Mouse (Mus musculus) layer of hippocampus, adult 11-12 months (tissue): ENCODE measurements around the gene Ndufs3.

Experiments
- DNase-seq: peaks from one replicate; pipeline ENCODE4 v3.0.0; 2022; ENCODE audit warnings: low spot score

Gene Ndufs3

DNA sequence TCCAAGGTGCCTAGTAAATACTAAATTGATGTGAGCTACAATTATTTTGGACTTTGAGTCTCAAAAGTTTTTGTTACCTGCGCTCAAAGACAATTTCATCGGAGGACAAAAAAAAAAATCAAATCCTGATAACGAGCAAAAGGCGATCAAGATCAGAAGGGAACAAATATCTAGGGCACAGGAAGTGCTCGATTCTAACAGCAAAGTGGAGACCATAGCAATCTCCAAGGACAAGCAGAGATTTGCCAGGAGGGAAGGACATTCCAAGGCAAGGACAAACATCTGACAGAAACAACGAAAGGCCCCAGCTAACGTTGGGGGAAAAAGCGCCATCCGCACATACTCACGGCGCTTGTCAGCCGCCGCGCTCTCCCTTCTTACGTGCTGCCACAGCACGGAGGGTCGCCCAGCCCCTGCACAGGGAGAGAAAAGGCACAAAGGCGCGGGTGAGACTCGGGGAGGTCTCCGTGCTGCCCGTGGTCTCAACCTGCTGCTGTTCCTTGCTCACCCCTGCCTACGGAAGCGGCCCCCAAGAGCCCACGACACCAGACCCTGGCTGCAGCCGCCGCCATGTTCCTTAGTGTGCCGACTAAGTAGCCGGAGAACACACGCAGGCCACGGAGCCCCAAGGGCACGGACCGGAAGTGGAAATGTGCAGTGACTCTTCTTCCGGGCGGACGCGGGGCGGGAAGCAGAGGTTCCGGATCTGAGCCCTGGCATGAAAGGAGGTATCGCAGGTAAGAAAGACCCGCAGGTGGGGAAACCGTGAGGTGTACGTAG lies at the start of gene Ndufs3, which contains the start of gene Kbtbd4:
Gene Ndufs3 (minus strand): TSS at position 752 of the 780 bp plus-strand sequence.
Gene Kbtbd4 (plus strand): TSS at position 665 of the 780 bp plus-strand sequence.
- DNase-seq = peak; percentile 86

DNA sequence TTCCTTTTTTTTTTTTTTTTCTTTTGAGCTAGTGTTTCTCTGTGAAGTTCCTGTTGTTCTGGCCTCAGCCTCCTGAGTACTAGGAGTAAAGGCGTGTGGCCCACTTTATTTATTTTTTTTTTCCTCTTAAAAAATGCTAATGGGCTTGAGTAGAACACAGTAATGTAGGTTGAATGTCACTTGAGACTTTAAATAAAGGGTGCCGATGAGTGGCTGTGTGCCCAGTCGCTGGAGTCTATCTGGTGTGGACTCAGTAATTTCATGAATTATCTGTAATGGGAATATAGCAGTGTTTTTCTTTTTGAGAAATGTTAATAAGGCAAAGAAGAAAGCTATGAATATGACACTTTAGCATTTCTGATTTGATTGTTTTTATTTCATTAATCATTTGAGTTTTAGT lies 48.8 kb upstream of the Ndufs3 start:
- no peak for DNase-seq

DNA sequence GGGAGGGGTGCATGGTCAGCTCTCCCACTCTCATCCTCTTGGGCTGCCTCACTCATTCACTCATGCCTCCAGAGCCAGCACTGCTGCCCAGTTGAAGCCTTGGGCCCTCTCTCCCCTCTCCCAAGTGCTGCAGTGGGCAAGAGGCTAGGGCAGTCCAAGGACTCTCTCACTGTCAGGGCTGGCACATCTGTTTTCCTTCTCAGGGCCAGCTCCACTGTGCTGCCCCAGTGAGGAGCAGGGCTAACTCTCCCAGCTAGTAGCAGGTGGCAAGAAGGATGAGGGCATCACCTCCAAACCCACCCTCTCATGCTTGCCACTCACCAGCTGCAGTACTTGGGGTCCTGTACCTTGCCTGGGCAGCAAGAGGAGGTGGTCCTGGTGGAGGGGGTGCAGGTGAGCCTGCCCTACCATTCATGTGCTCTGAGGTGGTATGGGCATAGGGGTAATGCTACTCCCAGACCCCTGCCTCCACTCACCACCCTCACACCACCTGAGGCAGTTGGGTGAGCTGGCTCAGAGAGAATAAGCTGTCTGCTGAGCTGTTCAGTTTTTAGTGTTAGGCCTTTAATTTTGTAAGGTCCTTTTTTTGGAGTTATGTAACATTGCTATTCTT lies 46.1 kb upstream of the Ndufs3 start:
- DNase-seq = no peak

DNA sequence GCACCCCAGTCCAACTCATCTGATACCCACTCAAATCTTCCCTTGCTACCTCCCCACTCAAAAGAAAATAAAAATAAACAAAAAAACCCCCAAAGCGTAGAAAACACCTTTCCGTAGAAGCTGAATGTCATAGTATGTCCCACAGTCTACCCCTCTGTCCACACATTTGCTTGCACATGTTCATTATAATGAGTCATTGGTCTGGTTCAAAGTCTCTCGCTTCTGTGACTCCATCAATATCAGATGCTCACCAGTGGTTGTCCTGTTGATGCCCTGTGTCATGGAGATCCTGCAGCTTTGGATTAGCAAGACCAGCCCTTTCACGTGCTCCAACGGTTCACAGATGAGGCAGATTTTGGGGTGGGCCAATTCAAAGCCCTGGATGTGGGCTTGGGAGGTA lies 45.5 kb upstream of the Ndufs3 start:
- DNase-seq = no peak

DNA sequence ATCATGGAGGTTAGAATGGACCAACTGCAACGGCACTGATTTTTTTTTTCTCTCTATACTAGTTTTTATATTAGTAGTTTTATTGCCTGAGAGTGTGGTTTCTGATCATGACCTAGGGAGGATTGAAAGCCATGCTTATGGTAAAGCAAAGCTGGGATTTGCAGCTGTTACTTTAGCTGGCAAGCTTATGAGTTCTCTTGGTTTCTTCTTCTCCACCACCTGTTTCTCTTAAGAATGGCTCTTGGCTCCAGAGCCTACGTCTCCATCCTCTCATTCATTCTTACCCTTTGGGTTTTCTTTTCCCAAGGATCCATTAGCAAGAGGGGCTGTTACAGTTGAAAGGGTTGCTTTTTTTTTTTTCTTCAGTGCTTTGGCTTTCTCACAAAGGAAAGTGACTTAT lies 37.1 kb upstream of the Ndufs3 start:
- DNase-seq = no peak

DNA sequence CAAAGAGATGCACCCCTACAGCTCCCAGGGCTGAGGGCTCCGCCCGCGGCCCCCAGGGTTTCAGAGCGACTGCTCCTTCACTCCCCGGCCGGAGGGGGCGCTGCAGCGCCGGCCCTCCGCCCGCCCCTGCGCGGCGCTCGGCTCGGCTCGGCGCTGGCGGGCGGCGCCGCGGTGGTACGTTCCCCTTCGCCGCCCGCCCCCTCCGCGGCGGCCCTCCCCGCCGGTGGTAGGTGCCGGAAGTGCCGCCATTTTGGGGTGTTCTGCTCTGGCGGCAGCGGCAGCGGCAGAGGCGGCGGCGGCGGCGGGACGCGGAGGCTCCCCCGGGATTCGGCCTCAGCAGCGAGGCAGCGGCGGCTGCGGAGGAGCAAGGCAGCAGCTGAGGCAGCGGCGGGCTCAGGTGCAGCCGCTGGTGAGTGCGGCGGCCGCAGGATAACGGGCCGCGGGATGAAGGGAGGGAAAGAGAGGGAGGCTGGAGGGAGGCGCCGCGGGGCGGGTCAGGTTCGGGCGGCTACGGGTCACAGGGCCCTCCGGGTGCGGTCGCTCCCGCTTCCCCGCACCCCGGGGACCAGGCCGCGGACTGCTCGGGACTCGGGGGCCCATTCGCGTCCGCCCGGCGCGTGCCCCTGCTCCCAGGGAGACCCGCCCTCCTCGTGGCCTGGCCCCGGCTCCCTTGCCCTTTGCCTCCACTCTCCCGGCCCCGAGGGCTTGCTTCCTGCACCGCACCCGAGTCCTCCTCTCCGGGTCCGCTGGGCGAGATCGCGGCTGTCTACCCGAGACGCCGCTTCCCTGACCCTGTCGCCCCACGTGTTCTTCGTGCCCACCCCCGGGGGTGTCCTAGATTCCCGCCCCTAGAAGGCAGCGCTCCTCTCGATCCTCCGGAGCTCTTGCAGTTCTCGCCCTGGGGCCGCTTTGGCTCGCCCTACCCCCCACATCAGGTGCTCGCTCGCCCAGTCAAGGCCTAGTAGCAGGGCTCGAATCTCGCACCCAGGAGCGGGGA lies 35.9 kb upstream of the Ndufs3 start, which contains the start of gene Celf1:
Gene Celf1 (plus strand): TSS at position 150 of the 997 bp plus-strand sequence.
- peak; percentile 84 for DNase-seq

DNA sequence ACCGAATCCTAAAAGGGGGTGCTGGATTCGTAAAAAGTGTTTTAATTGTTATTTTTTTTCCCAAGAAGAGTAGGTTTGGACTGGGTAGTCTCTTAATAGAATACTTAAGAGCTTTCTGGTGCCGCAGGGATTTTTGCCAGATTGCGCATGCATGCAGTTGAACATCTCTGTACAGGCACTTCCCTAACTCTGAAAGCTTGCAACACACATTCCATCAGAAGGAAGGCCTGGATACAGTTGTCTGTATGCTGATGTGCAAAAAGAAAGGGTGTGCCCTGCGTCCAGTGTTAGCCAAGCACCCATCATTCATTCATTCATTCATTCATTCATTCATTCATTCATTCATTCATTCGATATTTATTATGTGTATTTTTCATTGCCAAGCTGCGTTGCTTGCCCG lies 35.1 kb upstream of the Ndufs3 start:
- DNase-seq = no peak

DNA sequence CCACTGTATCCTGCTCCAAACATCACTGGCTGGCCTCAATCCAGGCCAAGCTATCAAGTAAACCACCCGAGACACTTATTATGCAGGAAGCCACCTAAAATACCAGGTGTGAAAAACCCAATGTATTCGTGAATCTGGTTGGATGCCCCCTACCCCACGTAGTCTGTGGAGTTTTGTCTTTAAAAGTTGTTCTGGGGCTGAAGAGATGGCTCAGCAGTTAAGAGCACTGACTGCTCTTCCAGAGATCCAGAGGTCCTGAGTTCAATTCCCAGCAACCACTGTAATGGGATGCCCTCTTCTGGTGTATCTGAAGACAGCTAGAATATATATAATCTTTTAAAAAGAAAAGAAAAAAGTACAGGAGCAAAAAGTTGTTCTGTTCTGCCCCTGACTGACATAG lies 33.7 kb upstream of the Ndufs3 start:
- DNase-seq = no peak

DNA sequence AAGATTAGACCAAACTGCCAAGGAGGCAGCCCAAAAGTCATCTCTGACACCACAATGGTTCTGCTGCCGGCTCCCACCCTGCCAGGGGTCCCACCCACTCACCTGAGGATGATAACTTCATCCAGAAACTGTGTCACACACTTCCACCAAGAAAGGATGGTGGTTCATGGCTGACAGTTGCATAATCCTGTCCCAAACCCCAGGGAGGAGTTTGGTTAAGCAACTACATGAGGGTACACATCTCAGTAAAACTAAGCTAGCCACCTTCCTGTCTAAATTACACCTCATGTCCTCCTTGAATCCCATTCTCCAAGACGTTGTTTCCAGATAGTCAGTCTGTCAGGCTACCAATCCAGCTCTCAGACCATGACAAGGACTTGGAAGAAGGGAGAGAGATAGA lies 27.6 kb upstream of the Ndufs3 start:
- DNase-seq = no peak

DNA sequence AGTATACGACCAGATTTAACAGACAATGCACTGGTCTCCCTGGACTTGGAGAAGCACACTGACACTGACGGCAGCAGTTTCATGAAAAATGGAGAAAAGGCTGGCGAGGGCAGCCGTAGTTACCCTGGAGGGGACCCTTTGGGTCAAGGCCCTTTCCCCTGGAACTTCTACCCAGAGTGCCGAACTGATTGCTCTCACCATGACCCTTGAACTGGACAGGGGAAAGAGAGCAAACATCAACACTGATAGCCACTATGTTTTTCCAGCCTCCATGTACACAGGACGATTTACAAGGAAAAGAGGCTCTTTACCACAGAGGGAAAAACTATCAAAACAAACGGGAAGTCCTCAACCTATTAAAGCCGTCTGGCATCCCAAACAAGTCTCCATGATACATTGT lies 27.2 kb upstream of the Ndufs3 start:
- DNase-seq = no peak

DNA sequence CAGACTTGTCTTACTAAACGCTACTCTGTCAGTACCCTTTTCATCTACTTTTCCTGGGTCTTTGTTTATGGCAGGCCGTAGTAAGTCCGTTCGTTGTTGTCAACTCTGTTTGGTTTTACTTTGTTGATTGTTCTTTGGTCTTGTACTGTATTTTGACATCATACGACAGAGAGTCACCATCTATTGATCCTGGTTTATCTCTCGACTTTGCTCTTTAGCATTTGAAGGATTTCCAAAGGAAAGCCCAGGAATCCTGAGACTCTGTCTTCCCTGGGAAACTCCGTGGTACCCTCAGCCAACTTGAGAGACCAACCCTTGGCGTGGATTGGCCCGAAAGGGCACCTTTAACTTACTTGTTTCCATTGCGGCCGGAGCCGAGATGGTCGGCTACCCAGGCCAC lies 23.9 kb upstream of the Ndufs3 start:
- no peak for DNase-seq

DNA sequence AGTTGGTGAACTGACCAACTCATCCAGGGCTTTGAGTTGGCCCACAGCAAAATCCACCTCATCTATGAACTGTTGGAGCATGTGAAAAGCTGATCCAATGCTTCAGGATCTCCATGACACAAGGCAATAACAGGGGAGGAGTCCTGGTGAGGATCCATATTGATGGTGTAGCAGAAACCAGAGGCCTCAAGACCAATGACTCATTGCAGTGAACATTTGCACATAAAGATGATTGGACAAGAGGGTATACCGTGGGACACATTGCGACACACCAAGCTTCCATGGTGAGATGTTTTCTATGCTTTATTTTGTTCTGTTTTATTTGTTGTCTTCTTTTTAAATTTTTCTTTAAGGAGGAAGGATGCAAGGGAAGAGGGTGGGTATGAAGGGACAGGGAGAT lies 18.0 kb upstream of the Ndufs3 start:
- no peak for DNase-seq

DNA sequence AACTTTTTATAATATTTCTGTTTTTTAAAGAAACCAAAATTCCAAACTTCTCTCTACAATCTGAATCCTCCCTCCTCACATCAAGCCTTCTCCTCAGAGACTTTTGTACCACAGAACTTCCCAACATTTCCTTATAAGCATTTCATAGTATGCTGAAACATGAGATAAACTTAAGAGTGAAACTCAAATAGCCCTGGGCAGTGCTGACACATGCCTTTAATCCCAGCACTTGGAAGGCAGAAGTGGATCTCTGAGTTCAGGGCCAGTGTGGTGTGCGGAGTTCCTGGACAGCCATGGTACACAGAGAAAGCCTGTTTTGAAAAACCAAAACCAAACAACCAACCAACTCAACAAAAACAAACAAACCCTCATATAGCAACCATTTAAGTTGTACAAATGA lies 16.6 kb upstream of the Ndufs3 start:
- no peak for DNase-seq

DNA sequence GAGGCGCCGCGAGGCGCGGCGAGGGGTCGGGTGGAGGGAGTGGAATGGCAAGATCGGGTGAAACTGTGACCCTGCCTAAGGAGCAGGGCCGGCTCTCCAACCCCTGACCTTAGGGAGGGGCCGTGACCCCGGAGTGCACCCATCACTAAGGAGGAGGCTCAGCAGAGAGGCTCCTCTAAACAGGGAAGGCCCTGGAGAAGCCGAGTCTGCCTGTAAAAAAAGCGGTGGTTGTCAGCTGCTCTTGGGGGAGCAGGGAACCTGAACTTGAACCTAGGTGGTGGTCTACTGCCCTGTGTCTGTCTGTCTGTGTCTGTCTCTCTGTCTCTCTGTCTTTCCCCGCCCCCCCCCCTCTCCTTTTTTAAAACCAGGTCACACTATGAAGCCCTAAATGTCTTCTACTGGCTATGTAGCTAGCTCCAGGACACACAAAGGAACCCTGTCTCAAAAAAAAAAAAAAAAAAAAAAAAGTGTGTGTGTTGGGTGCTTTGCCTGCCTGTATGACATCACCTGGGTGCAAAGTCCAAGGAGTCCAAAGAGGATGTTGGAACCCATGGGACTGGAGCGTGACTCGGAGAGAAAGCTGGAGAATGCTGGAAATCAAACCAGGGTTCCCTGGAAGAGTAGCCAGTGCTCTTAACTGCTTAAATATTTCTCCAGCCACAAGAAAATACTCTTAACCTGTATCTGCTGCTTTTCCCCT lies 13.5 kb upstream of the Ndufs3 start:
- DNase-seq = no peak

DNA sequence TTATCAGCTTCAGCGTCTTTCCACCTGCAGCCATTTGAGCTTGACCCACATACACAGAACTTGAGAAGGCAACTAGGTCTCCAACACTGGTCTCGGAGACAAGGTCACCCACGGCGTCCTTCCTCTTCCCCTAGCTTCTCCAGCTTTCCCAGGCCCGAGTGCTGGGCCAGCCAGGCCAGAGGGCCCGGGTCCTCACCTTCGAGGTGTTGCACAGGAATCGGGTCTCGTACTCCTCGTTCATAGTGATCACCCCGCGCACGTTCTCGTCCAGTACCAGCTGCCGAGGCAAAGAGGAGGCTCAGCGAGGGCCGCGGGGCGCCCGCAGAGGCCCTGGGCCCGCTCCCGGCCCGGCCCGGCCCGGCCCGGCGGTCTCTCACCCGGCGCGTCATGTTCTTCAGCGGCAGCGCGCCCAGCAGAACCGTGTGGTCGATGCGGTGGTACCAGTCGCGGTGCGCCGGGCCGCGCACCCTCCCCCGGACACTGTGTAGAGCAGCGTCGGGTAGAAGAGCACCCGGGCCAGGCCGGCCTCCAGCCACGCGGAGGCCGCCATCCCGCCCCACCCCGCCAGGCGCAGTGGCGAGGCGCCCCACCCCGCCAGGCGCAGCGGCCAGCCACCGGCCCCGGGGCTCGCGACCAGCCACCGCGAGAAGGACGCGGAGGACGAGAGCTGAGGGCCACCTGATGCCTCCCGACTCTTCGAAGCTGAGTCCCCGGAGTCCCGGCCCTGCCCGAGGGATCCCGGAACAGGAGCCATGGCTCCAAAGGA lies 12.8 kb upstream of the Ndufs3 start:
- peak; percentile 58 for DNase-seq

DNA sequence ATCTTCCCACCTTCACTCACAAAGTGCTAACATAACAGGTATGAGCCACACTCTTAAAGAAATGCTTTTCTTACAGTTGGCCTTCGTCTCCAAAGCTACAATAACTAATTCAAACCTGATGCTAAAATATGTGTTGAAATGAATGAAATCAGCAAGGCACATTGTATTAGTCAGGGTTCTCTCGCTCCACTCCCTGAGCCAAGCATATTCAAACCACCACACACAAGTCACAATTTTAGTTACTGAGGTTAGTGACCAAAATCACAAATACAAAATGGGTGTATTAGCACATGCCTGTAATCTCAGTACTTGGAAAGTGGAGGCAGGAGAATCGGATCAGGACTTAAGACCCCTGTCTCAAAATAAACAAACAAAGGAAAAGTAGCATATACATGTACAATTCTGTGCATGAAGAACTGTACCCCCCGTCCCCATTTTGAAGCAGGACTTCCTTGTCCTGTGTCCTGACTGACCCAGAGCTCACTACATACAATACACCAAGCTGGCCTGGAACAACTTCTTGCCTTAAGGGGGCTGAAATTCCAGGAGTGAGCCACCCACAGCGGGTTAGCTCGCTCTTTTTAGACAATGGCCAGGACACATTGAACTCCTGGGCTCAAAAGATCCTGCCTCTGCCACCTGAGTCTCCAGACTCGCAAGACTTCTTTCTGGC lies 12.1 kb upstream of the Ndufs3 start:
- no peak for DNase-seq

DNA sequence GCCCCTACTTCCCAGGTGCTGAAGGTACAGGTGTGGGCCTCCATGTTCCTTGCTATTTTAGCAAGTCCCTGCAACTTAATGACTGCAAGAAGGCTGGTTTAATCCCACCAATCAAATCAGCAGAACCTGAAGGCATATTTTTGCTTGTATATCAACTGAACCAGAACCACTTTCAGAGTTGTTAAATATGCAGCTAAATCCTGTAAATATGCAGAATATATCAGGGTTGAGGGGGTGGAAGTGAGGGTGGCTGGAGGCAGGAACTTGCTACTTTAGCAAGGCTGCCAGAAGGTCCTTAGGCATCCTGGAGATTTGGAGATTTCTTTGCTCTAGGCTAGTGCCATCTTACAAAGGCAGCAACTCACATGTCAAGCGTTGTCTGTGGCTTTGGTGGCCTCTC lies 10.9 kb upstream of the Ndufs3 start:
- DNase-seq = no peak

DNA sequence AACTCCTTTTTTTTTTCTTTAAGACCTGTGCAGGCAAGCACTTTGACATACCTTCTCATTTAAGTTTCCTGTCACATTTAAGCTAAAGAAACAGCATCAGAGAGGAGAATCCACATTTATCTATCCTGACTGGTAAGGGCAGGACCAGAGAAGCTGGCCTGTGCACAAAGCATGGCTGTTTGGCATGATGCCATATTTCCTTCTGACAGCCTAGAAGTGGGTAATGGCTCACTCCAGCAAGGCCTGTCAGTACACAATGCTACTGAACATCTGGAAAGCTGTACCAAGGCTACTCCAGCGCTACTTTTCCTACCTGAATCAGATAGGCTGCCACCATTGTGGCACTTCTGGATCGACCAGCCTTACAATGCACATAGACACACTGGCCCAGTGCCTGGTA lies 9.0 kb upstream of the Ndufs3 start:
- no peak for DNase-seq

DNA sequence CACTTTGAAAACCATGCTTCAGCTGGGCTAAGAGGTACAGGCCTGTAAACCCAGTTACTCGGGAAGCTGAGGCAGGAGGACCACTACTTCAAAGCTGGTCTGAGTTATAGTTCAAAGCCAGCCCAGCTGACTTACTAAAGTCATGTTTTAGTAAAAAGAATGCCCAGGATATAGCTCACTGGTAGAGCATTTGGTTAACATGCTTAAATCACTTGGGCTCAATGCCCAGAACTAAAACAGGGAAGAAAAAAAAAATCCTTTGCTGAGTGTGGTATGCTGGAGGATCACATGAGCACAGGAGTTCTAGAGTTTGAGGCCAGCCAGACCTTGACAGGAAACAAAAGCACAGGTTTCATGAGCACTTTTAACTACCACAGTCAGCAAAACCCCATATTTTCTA lies 7.0 kb upstream of the Ndufs3 start:
- no peak for DNase-seq

DNA sequence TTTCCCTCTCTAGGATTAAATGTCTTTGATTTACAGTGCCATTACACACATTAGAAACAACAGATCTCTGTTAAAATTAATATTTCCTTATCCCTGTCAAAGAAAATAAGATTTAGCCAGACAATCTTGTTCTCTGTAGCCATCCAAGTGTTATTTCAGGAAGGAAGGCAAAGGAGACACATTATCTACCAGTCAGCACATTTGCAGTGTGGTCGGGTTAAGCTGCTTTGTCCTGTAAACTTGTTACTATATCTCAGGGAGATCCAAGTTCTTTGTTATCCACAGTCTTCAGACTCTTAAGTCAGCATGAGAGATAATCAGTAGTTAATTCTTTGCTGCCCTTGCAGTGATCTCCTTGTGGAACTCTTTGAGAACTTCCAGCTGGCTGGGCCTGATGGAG lies 6.2 kb upstream of the Ndufs3 start:
- DNase-seq = no peak

DNA sequence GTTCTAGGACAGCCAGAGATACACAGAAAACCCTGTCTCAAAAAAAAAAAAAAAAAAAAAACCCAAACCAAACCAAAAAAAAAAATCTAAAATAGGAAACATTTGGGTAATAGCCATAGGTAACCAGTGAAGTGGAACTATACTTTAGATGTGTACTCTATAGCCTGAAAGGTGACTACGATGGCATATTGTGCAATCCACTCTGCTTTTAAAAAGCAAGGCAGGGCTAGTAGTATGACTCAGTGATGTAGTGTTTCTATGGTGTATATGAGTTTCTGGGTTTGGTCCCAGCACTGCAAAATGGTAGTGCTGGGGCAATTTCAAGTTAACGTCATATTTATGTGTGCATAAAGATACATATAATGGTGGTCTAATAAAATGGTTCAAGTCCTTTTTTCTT lies 2.1 kb upstream of the Ndufs3 start:
- no peak for DNase-seq
